Mouse (Mus musculus) stomach, postnatal 0 days (tissue): Measurements from ENCODE around the gene 4931406C07Rik. TPM values are rescaled to one million over a fixed set of nuclear protein-coding genes. Genes with fewer than 3 reads are reported as not detected.
A peak's percentile ranks its signal among the peaks of the same experiment; 100 is the strongest.

Source experiments
- ATAC-seq: fragments of 200-750 bp; cut with Nextera tagmentation; 2 replicates; pipeline ENCODE4 v1.8.0; 2017; ENCODE audit not compliant: low FRiP score, low TSS enrichment
- DNase-seq: peaks from one replicate; pipeline ENCODE4 v3.0.0-alpha.2; 2016; ENCODE audit warnings: low spot score
- H3K27ac ChIP-seq: fragments of 300-500 bp; sonication (generic); replicated peaks from 2 replicates; pipeline ENCODE4 v1.5.1; 2014; ENCODE audit warnings: mild to moderate bottlenecking, control low read depth
- H3K27me3 ChIP-seq: fragments of 300-500 bp; sonication (generic); 2 replicates; pipeline ENCODE4 v1.6.1; 2014; ENCODE audit warnings: low read length; ENCODE audit not compliant: control insufficient read depth, insufficient read depth
- H3K36me3 ChIP-seq: fragments of 300-500 bp; sonication (generic); 2 replicates; pipeline ENCODE4 v1.6.1; 2014; ENCODE audit warnings: low read length, mixed read lengths; ENCODE audit not compliant: control insufficient read depth, insufficient read depth
- H3K4me1 ChIP-seq: fragments of 300-500 bp; sonication (generic); replicated peaks from 2 replicates; pipeline ENCODE4 v1.6.1; 2014; ENCODE audit warnings: antibody characterized with exemption; ENCODE audit not compliant: control insufficient read depth, insufficient read depth
- H3K4me2 ChIP-seq: fragments of 300-500 bp; sonication (generic); replicated peaks from 2 replicates; pipeline ENCODE4 v1.6.1; 2014; ENCODE audit warnings: low read depth, mild to moderate bottlenecking, control low read depth, moderate library complexity
- H3K4me3 ChIP-seq: fragments of 300-500 bp; sonication (generic); 2 replicates; pipeline ENCODE4 v1.5.1; 2014; ENCODE audit warnings: low read depth, low read length, control low read depth
- H3K9ac ChIP-seq: fragments of 300-500 bp; sonication (generic); 2 replicates; pipeline ENCODE4 v1.6.1; 2014; ENCODE audit warnings: mild to moderate bottlenecking, low read length, control low read depth, mixed read lengths
- H3K9me3 ChIP-seq: fragments of 300-500 bp; sonication (generic); 2 replicates; pipeline ENCODE4 v1.6.1; 2016; ENCODE audit warnings: low read length; ENCODE audit not compliant: control insufficient read depth
- CTCF ChIP-seq: IDR thresholded peaks from 2 replicates; pipeline ENCODE4 v1.5.1; 2016; ENCODE audit warnings: antibody characterized with exemption, low read depth, mild to moderate bottlenecking, moderate library complexity
- EP300 ChIP-seq: optimal IDR thresholded peaks from 2 replicates; pipeline ENCODE3; 2016; ENCODE audit warnings: antibody characterized with exemption
- WGBS: fragments of 180-500 bp; shearing (Covaris S2); extraction: QIAGEN DNeasy Blood & Tissue Kit; methylation state at CpG from one replicate; pipeline ENCODE4 v1.1.7; 2014; 5-methylcytosine and 5-hydroxymethylcytosine counted together
- polyA plus RNA-seq: library from polyadenylated mRNA; unstranded; fragments of >200 nt; fragmentation: Nextera tagmentation; extraction: Ambion mirVana; gene quantifications from 2 replicates; pipeline ENCODE4 v1.2.1, GENCODE M21; 2015

The 4931406C07Rik gene
- polyA plus RNA-seq, 1 experiment from 2014 or later, result 6.7 TPM

GRCm38 (mm10) chr9:15298451-15298850, 7.8 kb downstream of the 4931406C07Rik start:
- Histone ChIP-seq H3K4me2 (no peak overlapping the region), H3K36me3 (no peaks in the 10 kb centered on the region), H3K9ac (no peak overlapping the region), H3K4me3 (no peak overlapping the region), H3K9me3 (no peaks in the 10 kb centered on the region), H3K4me1 (no peaks in the 10 kb centered on the region), H3K27me3 (no peaks in the 10 kb centered on the region), H3K27ac (no peak overlapping the region)
- TF ChIP-seq CTCF (no peak), EP300 (no peak)
- ATAC-seq, result no peak
- 21% methylated on average over 2 of the region's 2 CpGs for WGBS
- DNase-seq, result no peak

GRCm38 (mm10) chr9:15297112-15297511, 9.1 kb downstream of the 4931406C07Rik start:
- no peaks in the 10 kb centered on the region for H3K36me3 ChIP-seq
- WGBS, result 83% methylated on average over 7 of the region's 7 CpGs
- TF ChIP-seq CTCF (no peak), EP300 (no peak)
- H3K4me3 ChIP-seq, result no peak overlapping the region
- ATAC-seq (no peak), DNase-seq (no peak)
- no peak overlapping the region for H3K9ac ChIP-seq
- no peaks in the 10 kb centered on the region for H3K9me3 ChIP-seq
- H3K27me3 ChIP-seq, result no peaks in the 10 kb centered on the region
- H3K4me1 ChIP-seq, result no peaks in the 10 kb centered on the region
- no peak overlapping the region for H3K27ac ChIP-seq
- H3K4me2 ChIP-seq, result no peak overlapping the region

GRCm38 (mm10) chr9:15289251-15289650, 17.0 kb downstream of the 4931406C07Rik start:
- H3K36me3 ChIP-seq, result 0 out of 2 replicates have a peak, but pooled peaks cover 2% of the 10 kb centered on the region

GRCm38 (mm10) chr9:15288402-15288801, 17.8 kb downstream of the 4931406C07Rik start:
- Histone ChIP-seq H3K9ac (no peak overlapping the region), H3K9me3 (no peaks in the 10 kb centered on the region), H3K36me3 (0 out of 2 replicates have a peak, but pooled peaks cover 2% of the 10 kb centered on the region), H3K4me1 (no peaks in the 10 kb centered on the region), H3K4me2 (no peak overlapping the region), H3K4me3 (no peak overlapping the region), H3K27ac (no peak overlapping the region), H3K27me3 (no peaks in the 10 kb centered on the region)
- TF ChIP-seq EP300 (no peak), CTCF (no peak)
- DNase-seq, result no peak
- WGBS, result 90% methylated on average over 3 of the region's 3 CpGs
- no peak for ATAC-seq

More at GRCm38 (mm10) chr9:15289251-15289650, 17.0 kb downstream of the 4931406C07Rik start:
- DNase-seq (no peak), ATAC-seq (no peak)
- Histone ChIP-seq H3K9ac (no peak overlapping the region), H3K4me2 (no peak overlapping the region), H3K4me3 (no peak overlapping the region), H3K9me3 (no peaks in the 10 kb centered on the region), H3K4me1 (no peaks in the 10 kb centered on the region), H3K27me3 (no peaks in the 10 kb centered on the region), H3K27ac (no peak overlapping the region)
- TF ChIP-seq CTCF (no peak), EP300 (no peak)
- 77% methylated on average over 6 of the region's 6 CpGs for WGBS

- no peak for DNase-seq
- H3K9ac ChIP-seq, result no peak overlapping the region
- ATAC-seq, result no peak
- H3K4me1 ChIP-seq, result no peaks in the 10 kb centered on the region
- no peak overlapping the region for H3K4me3 ChIP-seq
- 61% methylated on average over 6 of the region's 6 CpGs for WGBS
- no peak overlapping the region for H3K4me2 ChIP-seq
- H3K27ac ChIP-seq, result no peak overlapping the region
- H3K27me3 ChIP-seq, result no peaks in the 10 kb centered on the region
- H3K36me3 ChIP-seq, result 0 out of 2 replicates have a peak, but pooled peaks cover 2% of the 10 kb centered on the region
- H3K9me3 ChIP-seq, result no peaks in the 10 kb centered on the region
- no peak for TF ChIP-seq EP300
- TF ChIP-seq CTCF, result peak; percentile 37; the same call in 1 of the 2 replicates
Observed at GRCm38 (mm10) chr9:15287846-15288245, 18.4 kb downstream of the 4931406C07Rik start.

- Histone ChIP-seq H3K4me3 (no peak overlapping the region), H3K27me3 (no peaks in the 10 kb centered on the region), H3K4me2 (no peak overlapping the region), H3K9me3 (no peaks in the 10 kb centered on the region), H3K4me1 (0 out of 2 replicates have a peak, but pooled peaks cover 3% of the 10 kb centered on the region), H3K27ac (no peak overlapping the region), H3K36me3 (no peaks in the 10 kb centered on the region), H3K9ac (no peak overlapping the region)
- TF ChIP-seq EP300 (no peak), CTCF (peak; percentile 57)
- 80% methylated on average over 3 of the region's 3 CpGs for WGBS
- ATAC-seq (no peak), DNase-seq (no peak)
Observed at GRCm38 (mm10) chr9:15285443-15285842, 20.8 kb downstream of the 4931406C07Rik start.
